Mouse (Mus musculus) frontal cortex, postnatal 25 days (tissue): ENCODE data around the gene Mark3.
"Not testable (repeated sequence)": the region's sequence is repeated elsewhere in the genome, so short reads cannot be mapped to it uniquely, and the experiment has no call there.

Source experiments
- DNase-seq, 2 experiments: peaks; one replicate each; pipeline ENCODE4 v3.0.0; 2022; ENCODE audit warnings: low spot score in 2 of 2

Mark3 gene

GRCm38 (mm10) chr12:111574074-111574886, at the start of gene Mark3:
Gene Mark3 (plus strand): TSS chr12:111574523.
- peak; percentile 91 to 93 for DNase-seq

DNA sequence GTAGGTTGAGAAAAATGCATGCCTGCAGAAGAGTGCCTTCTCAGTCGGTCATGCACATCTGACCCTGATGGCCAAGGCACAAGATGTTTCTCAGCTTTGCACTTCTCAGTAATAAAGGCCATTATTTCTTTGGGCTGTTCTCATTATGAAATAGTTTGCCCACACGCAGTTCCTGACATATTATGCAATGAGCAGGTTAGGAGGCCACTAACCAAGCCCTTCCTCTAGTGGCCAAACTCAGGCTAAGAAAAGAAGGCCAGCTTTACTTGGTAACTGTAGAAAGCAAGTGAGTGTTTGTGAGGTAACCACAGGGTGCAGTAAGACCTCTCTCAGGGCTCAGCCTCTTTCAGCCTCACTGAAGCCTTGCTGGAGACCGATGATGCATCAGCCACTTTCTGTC, 49.4 kb upstream of the Mark3 start:
- no peak for DNase-seq

DNA sequence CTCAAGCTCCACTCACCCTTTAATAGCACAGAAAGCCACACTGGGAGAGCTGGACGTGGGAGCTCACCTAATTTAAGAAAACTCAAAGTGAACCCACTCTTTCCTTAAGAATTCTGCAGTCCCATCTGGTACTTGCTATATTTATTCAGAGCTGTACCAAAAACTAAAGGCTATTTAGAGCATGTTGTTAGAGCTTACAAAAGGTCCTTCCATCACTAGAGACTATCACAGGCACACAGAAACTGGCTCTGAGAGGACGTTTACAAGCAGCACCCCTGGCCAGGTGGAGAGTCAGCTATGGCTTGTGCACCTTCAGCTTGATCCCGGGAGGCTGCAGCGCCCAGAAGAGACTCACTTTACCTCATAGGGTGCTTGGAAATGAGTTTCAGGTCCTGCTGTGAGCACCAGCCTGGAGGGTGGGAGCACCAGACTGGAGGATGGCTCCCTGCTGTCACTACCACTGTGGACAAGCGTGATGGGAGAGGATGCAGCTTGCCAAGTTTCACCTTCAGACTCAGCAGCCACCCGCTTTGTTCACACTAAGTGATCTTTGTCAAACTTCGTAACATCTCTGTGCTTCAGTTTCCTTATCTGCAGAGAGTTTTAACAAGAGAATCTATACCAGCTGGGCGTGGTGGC, 46.6 kb upstream of the Mark3 start:
- peak; percentile 49 to 55 for DNase-seq

DNA sequence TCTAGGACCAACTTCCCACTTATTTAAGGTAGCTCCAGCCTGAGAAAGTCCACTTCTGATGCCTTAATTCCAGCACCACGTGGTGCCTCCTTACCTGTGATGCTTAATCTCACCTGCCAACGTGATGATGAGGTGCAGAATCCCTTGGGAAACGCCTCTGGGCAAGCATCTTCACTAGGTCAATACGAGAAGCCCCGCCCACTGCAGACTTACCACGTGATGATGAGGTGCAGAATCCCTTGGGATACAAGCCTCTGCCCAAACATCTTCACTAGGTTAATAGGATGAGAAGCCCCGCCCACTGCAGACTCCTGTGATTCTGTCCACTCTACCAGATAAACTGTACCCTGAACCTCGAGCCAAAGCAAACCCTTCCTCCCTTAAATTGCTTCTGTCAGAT, 45.1 kb upstream of the Mark3 start:
- DNase-seq: no peak

DNA sequence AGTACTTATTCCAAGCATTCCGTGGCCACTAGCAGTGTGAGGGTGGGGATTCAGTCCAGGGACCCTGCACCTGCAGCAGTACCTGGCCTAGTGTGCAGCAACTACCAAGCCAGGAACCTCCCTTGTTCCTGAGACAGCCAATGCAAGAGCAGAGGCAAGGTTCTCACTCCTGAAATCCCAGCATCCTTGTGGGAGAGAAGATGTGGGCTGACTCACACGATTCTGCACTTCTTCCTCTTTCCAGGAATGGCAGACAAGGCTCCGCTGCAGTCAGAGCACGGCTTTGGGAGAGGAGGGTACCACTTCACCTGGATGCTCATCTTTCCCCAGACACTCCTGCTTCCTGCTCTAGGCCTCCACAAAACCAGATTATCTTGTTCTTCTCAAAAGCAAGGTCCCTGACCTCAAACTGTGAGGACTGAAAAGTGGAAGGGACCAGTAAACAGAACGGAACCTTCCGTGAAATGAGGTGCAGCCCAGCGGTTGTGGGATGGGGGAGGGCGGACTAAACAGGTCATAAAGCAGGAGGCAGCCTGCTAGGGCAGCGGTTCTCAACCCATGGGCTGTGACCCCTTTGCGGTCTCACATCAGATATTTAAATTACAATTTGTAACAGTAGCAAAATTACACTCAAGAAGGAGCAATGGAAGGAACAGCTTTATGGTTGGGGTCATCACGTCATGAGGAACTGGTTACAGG, 41.1 kb upstream of the Mark3 start:
- no peak for DNase-seq

GRCm38 (mm10) chr12:111535281-111535680, 39.0 kb upstream of the Mark3 start:
- no peak for DNase-seq

- no peak for DNase-seq
These were observed 38.6 kb upstream of the Mark3 start for GRCm38 (mm10) chr12:111535762-111536161.

- DNase-seq: no peak
These were observed 37.6 kb upstream of the Mark3 start for GRCm38 (mm10) chr12:111536746-111537145.

DNA sequence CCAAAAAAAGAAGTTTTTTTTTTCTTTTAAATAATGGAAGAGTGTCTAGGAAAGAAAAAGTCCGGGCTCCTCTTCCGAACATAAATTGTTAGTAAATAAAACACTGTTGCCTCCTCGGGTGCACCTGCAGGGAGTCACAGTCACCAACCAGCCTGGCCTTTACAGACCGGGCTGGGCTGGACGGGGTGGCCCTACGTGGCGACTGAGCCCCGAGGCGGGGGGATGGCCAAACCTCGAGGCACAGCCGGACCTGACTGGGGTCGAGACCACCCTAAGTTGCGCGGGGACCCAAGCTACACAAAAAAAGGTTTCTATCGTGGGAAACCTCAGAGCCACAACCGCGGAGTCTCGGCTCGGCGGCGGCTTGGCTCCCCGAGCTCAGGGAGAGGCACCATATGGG, 37.0 kb upstream of the Mark3 start:
- peak in 1 of 2 experiments; percentile 23 for DNase-seq

- peak; percentile 98 to 99 for DNase-seq
These were observed 36.5 kb upstream of the Mark3 start, which contains the start of gene Eif5 for GRCm38 (mm10) chr12:111537796-111538291. Gene Eif5 (plus strand): TSS chr12:111538016.

DNA sequence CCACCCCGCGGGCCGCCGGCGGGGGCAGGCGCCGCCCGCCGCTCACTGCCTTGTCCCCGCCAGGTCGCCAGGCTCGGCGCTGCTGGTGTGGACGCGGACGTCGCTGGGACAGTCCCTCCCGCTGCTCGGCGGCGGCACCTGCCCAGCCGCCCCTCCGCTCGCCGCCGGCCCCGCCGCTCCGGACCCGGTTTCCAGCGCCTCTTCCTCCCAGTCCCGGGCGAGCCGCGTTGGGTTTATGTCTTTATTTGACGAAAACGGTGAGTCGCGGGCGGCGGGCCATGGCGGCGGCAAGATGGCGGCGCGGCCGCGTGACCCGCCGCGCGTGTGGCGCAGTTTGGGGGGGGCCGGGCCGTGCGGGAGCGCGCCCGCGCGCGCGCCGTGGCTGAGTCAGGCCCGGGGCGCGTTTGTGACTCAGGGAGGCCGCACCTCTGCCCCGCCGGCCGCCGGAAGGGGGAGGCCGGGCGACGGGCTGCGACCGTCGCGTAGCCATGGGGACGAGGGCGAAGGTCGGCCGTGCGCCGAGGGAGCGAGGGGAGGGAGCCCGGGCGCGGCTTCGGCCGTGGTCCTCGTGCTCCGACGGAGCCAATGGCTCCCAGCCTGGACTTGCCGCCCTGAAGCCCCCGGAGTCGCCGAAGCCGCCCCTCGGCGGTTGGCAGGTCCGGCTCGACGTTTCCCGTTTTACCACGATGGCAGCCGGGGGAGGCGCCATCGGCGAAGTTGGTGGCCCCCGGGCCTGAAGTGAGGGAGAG, 35.9 kb upstream of the Mark3 start:
- peak in 1 of 2 experiments; percentile 64 for DNase-seq

DNA sequence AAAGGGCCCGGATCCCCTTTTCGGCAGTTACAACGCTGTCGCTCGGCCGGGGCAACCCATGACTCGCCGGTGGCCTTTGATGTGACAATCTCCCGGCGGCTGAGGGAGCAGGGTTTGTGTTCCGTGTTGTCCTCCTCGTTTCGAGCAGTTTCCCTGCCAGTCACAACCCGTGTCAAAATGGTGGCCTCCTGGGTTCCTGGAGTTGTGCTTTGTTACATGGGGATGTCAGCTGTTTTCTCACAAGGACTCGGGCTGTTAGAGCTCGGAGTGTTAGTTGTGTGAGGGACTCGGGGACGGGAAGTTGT, 35.3 kb upstream of the Mark3 start:
- peak in 1 of 2 experiments; percentile 34 for DNase-seq

- DNase-seq: no peak
These were observed 27.3 kb upstream of the Mark3 start for GRCm38 (mm10) chr12:111547070-111547469.

GRCm38 (mm10) chr12:111548555-111549289, 25.6 kb upstream of the Mark3 start:
- no peak for DNase-seq

GRCm38 (mm10) chr12:111550679-111551078, 23.6 kb upstream of the Mark3 start:
- DNase-seq: no peak

GRCm38 (mm10) chr12:111552342-111552741, 22.0 kb upstream of the Mark3 start:
- no peak for DNase-seq

- DNase-seq: no peak
These were observed 19.0 kb upstream of the Mark3 start for GRCm38 (mm10) chr12:111555357-111555756.

DNA sequence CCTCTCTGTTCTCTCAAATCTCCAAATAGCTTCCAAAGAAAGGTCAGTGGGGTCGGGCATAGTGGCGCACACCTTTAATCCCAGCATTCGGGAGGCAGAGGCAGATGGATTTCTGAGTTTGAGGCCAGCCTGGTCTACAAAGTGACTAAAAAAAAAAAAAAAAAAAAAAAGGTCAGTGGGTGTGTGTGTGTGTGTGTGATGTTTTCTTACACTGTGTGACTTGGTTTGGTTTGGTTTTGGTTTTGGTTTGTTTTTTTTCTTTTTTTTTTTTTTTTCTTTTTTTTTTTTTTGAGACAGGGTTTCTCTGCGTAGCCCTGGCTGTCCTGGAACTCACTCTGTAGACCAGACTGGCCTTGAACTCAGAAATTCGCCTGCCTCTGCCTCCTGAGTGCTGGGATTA, 18.4 kb upstream of the Mark3 start:
- not testable (repeated sequence) for DNase-seq

- DNase-seq: no peak
These were observed 16.8 kb upstream of the Mark3 start for GRCm38 (mm10) chr12:111557538-111557937.

DNA sequence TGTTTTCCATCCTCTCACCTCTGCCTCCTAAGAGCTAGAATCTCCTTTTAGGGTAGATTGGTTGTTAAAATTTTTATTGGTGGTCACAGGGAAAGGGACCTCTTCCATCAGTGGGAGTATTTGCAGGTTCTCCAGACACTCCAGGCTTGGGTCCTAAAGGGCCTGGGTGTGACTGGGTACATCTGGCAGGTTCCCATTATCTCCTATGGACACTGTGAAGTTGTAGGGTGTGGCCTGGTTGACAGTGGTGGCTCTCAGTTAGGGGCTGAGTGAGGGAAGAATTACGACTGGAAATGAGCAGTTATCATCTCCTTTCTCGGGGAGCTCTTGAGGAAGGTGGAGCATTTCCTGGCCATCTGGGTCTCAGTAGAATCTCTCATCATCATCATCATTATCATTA, 15.7 kb upstream of the Mark3 start:
- no peak for DNase-seq

GRCm38 (mm10) chr12:111559647-111560258, 14.6 kb upstream of the Mark3 start:
- DNase-seq: peak; percentile 29 to 32
